Comparison of ENCODE assay signal across 17 mouse cellular contexts in genomic region chr1:54715061-54715760, GRCm38 (mm10).
DNase-seq lines count a peak whose midpoint lies in the region; ATAC-seq and TF ChIP-seq lines count a peak whose summit lies in the region.
"Had no signal": no experiment of that assay in that cellular context is flagged by ENCODE, and none has a peak within 500 bp of the region (broad histone marks: within the 10 kb centered on the region; RNA-seq: fewer than 3 reads in every experiment).

No protein-coding gene starts in this region.

- no peaks in the 10 kb centered on the region for H3K27me3 ChIP-seq in kidney, embryonic 14.5 days (ENCODE audit: control insufficient read depth, insufficient read depth, low read length)
- no peaks in the 10 kb centered on the region for H3K27me3 ChIP-seq in midbrain, embryonic 14.5 days (ENCODE audit: control insufficient read depth, insufficient read depth, low read length)
- H3K27me3 ChIP-seq in midbrain, embryonic 15.5 days (replicated peaks): no peaks in the 10 kb centered on the region
- H3K27me3 ChIP-seq in limb, embryonic 15.5 days: no peaks in the 10 kb centered on the region
- H3K27me3 ChIP-seq: embryonic facial prominence, embryonic 15.5 days; megakaryocyte, embryonic 14.5 days had no signal

- H3K9ac ChIP-seq in kidney, embryonic 14.5 days (ENCODE audit: low read depth, low read length): no peak overlapping the region
- no peak overlapping the region for H3K9ac ChIP-seq in midbrain, embryonic 14.5 days (replicated peaks; ENCODE audit: low read length)
- H3K9ac ChIP-seq in midbrain, embryonic 15.5 days: no peak overlapping the region
- H3K9ac ChIP-seq in limb, embryonic 15.5 days: no peak overlapping the region
- H3K9ac ChIP-seq: embryonic facial prominence, embryonic 15.5 days had no signal

- no peak overlapping the region for H3K4me2 ChIP-seq in kidney, embryonic 14.5 days (replicated peaks; ENCODE audit: low read depth, low read length)
- no peak overlapping the region for H3K4me2 ChIP-seq in midbrain, embryonic 14.5 days (ENCODE audit: low read length)
- no peak overlapping the region for H3K4me2 ChIP-seq in midbrain, embryonic 15.5 days
- H3K4me2 ChIP-seq in limb, embryonic 15.5 days: no peak overlapping the region
- H3K4me2 ChIP-seq: embryonic facial prominence, embryonic 15.5 days had no signal

- ATAC-seq in kidney, embryonic 14.5 days (ENCODE audit: low FRiP score, low TSS enrichment): no peak
- ATAC-seq in midbrain, embryonic 14.5 days (ENCODE audit: low FRiP score, low TSS enrichment): no peak
- no peak for ATAC-seq in midbrain, embryonic 15.5 days (replicated peaks)
- ATAC-seq in limb, embryonic 15.5 days (ENCODE audit: insufficient number of reproducible peaks, low FRiP score, low TSS enrichment, low read depth): no peak
- ATAC-seq: intestine, embryonic 16.5 days had no signal

- WGBS in kidney, embryonic 14.5 days: 83% methylated on average over 8 of the region's 8 CpGs
- WGBS in midbrain, embryonic 14.5 days: 73% methylated on average over 8 of the region's 8 CpGs
- WGBS in midbrain, embryonic 15.5 days: 64% methylated on average over 8 of the region's 8 CpGs
- 56% methylated on average over 8 of the region's 8 CpGs for WGBS in limb, embryonic 15.5 days

- H3K4me1 ChIP-seq in kidney, embryonic 14.5 days (ENCODE audit: control insufficient read depth, insufficient read depth, low read length): no peaks in the 10 kb centered on the region
- H3K4me1 ChIP-seq in midbrain, embryonic 14.5 days (ENCODE audit: control insufficient read depth, insufficient read depth, low read length): no peaks in the 10 kb centered on the region
- H3K4me1 ChIP-seq in midbrain, embryonic 15.5 days: 0 out of 2 replicates have a peak, but pooled peaks cover 4% of the 10 kb centered on the region
- H3K4me1 ChIP-seq in limb, embryonic 15.5 days: peaks cover 4% of the 10 kb centered on the region

- TF ChIP-seq CTCF in gastrocnemius, adult 2 months (IDR thresholded peaks at IDR 0.05): no peak

- intact Hi-C loops in gastrocnemius, adult 2 months (cut with DNase I): no loop called here

- no peak for DNase-seq in gastrocnemius, adult 2 months
- no peak for DNase-seq in gastrocnemius, postnatal 25 days
- DNase-seq in kidney, postnatal 14 days: peak; percentile 8
- peak; percentile 44 for DNase-seq in midbrain, embryonic 14.5 days
- DNase-seq in thymus, postnatal 10 days (ENCODE audit: low spot score in 2 of 2): no peak
- DNase-seq: cerebellum, postnatal 25 days; kidney, postnatal 25 days; liver; spleen, adult 18-20 months; thymus, postnatal 4 days had no signal

- H3K27ac ChIP-seq in gastrocnemius, adult 2 months: peak overlapping the region; percentile 38
- no peak overlapping the region for H3K27ac ChIP-seq in kidney, embryonic 14.5 days (ENCODE audit: low read depth, low read length)
- no peak overlapping the region for H3K27ac ChIP-seq in midbrain, embryonic 14.5 days (replicated peaks; ENCODE audit: low read depth, low read length)
- H3K27ac ChIP-seq in midbrain, embryonic 15.5 days: no peak overlapping the region
- H3K27ac ChIP-seq in limb, embryonic 15.5 days: peak overlapping the region; percentile 30; the same call in 1 of the 2 replicates
- H3K27ac ChIP-seq: embryonic facial prominence, embryonic 15.5 days; stomach, postnatal 0 days had no signal

- no peaks in the 10 kb centered on the region for H3K9me3 ChIP-seq in kidney, embryonic 14.5 days (ENCODE audit: control insufficient read depth, low read length)
- H3K9me3 ChIP-seq in midbrain, embryonic 14.5 days (ENCODE audit: control insufficient read depth, low read length): no peaks in the 10 kb centered on the region
- H3K9me3 ChIP-seq in midbrain, embryonic 15.5 days: no peaks in the 10 kb centered on the region
- H3K9me3 ChIP-seq in limb, embryonic 15.5 days: no peaks in the 10 kb centered on the region
- H3K9me3 ChIP-seq: embryonic facial prominence, embryonic 15.5 days had no signal

- no peak overlapping the region for H3K4me3 ChIP-seq in gastrocnemius, adult 2 months
- H3K4me3 ChIP-seq in kidney, embryonic 14.5 days (ENCODE audit: low read length): no peak overlapping the region
- H3K4me3 ChIP-seq in midbrain, embryonic 14.5 days (replicated peaks; ENCODE audit: low read depth, low read length): no peak overlapping the region
- no peak overlapping the region for H3K4me3 ChIP-seq in midbrain, embryonic 15.5 days
- no peak overlapping the region for H3K4me3 ChIP-seq in limb, embryonic 15.5 days
- H3K4me3 ChIP-seq: embryonic facial prominence, embryonic 15.5 days; megakaryocyte, embryonic 14.5 days had no signal

- no peaks in the 10 kb centered on the region for H3K36me3 ChIP-seq in kidney, embryonic 14.5 days (ENCODE audit: control insufficient read depth, insufficient read depth, low read length)
- H3K36me3 ChIP-seq in midbrain, embryonic 14.5 days (ENCODE audit: control insufficient read depth, insufficient read depth, low read length): no peaks in the 10 kb centered on the region
- no peaks in the 10 kb centered on the region for H3K36me3 ChIP-seq in midbrain, embryonic 15.5 days (replicated peaks)
- H3K36me3 ChIP-seq in limb, embryonic 15.5 days: peaks cover 8% of the 10 kb centered on the region; the same call in 1 of the 2 replicates
- H3K36me3 ChIP-seq: embryonic facial prominence, embryonic 15.5 days had no signal

Comparison
In these comparisons a context has a peak if more than half of its experiments do, and no peak if none do; other contexts are left out.
1. DNase-seq: peak in kidney, postnatal 14 days (single experiment) and midbrain, embryonic 14.5 days (single experiment); none in gastrocnemius, adult 2 months (single experiment), gastrocnemius, postnatal 25 days (single experiment) and thymus, postnatal 10 days (0 of 2).
2. H3K27ac ChIP-seq: peak in gastrocnemius, adult 2 months (single experiment) and limb, embryonic 15.5 days (single experiment); none in kidney, embryonic 14.5 days (single experiment), midbrain, embryonic 14.5 days (single experiment) and midbrain, embryonic 15.5 days (single experiment).